Mouse (Mus musculus) gastrocnemius, postnatal 10 days (tissue): ENCODE measurements at regions not wholly inside any gene's neighbourhood (a gene's known extent, or its start where the extent isn't known, plus 50 kb on each side); places are given as distances from the start of the nearest gene placed in this dataset.

ENCODE experiments used
- DNase-seq: peaks from one replicate; pipeline ENCODE4 v3.0.0; 2021; ENCODE audit warnings: mixed read lengths

- DNase-seq: no peak
Measured at GRCm38 (mm10) chr8:25332120-25332607, 508.0 kb upstream of the Adam5 start.

DNA sequence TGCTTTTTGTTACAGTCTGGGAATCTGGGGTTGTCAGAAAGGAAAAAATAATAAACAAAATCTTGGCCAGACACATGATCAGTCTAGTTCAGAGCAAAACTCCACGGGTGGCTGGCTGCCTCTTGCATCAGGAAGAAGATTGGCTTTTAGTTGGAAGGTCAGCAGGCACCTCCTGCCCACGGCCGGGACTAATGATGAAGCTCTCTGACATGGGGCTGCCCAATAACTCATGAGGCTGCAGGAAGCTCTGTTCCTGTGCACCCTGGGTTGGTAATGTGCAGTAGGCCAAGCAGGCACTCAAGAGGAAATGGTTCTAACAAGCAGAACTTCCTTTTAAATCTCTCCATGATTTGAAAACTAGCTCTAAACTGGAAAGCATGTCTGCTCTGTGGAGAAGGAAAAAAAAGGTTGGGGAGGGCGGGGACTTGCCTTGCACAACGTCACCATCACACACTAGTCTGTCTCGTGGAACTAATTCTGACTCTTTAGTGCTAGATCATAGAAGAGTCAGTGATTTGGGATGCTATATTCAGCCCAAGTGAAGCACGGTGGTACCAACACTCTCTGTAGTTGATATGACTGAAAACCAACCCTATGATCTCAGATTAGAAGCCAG is 507.1 kb upstream of the Adam5 start:
- no peak for DNase-seq

DNA sequence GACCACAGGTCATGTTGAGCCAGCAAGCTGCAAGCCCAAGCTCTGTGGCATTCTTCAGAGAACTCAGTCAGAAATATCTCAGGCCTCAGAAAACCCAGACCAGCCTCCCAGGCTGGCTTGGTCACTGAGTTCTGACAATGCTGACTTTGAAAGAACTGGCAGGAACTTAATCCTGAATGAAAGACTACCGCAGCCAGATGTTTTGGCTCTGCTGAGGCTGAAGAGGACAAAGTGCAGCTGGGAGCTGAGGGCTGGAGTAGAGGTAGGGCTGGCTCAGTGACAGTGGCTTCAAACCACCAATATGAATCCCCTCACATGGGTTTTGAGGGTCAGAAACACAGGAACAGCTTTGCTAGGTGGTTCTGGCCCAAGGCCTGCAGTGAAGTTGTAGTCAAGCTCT is 505.6 kb upstream of the Adam5 start:
- no peak for DNase-seq

- DNase-seq: no peak
Measured at GRCm38 (mm10) chr8:25328318-25328717, 504.1 kb upstream of the Adam5 start.

DNA sequence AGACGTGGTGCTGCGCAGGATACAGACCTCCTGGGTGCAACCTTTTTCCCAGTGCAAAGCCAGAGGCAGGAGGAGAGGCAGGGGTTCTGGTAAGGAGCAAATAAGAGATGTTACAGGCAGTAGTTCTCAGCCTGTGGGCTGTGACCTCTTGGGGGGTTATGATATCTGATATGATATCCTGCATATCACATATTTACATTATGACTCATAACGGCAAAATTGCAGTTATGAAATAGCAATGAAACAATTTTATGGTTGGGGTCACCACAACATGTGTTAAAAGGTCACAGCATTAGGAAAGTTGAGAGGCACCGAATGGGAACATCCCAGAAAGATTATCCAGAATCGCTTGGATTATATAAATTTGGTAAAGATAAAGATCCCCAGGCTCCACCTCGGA is 502.8 kb upstream of the Adam5 start:
- no peak for DNase-seq

DNA sequence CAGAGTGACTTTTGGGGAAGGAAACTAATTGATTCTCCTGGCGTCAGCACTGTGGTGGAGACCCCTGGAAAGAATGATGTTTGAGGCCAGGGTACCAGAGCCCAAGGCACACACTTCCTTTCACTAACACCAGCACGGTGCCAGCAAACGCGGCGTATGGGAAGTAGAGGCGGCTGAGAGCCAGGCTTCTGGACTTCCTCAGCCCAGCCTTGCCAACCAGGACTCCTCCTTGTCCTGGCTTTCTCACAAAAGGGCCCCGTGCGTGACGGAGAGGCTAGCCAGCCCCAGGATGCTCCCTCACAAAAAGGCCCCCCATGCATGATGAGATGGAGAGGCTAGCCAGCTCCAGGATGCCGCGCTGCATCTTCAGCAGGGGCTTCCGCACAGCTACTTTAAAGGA is 502.1 kb upstream of the Adam5 start:
- peak; percentile 20 for DNase-seq

- peak; percentile 14 for DNase-seq
Measured at GRCm38 (mm10) chr8:25324731-25325130, 500.6 kb upstream of the Adam5 start.

DNA sequence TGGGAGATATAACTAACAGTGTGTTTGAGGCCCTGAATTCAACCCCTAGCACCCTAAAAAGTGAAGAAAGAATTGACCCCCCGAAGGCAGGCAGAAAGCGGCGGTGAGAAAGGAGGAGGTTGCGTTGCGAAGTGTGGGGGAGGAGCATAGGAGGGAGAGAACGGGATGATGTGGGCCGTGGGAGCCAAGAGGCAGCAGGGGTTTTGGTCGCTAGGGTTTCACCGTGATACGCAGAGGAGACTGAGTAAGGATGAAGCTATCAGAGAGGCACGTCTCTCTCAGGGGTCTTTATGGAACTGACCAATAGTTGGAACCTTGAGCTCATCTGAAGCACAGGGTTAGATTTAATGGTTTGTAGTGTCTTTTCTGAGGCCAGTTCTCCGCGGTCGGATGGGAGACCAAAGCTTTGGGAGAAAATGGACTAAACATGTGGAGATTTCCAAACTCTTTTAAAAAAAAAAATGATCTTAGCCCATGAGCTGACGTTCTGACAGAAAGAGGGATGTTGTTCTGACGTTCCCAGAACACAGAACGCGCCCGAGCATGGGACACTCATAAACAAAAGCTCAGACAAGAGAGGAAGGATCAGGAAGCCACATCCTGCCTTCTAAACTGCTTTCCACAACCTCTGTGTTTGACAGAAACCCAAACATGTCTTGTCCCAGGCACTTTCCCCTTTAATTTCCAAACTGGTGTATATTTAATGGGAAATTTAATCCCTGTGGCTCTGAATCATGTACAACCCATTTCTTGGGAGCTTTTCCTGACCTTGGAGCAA is 499.7 kb upstream of the Adam5 start:
- DNase-seq: no peak

DNA sequence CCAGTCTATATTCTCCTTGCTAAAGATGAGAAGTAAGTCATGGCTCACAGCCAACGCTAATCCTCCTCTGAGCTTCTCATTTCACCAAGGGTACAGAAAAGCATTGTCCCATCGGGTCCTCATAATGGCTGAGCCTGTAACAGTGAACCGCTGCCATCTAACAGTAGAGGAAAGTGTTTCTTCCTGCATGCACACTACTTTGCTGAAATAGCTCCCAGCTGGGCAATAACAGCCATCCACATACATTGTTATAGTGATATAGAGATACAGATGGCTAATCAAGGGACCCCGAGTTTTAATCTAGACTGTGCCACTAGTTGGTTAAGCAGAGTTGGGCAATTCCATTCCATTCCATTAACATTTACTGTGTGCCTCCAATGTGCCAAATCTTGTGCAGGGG is 492.2 kb upstream of the Adam5 start:
- no peak for DNase-seq

- DNase-seq: no peak
Measured at GRCm38 (mm10) chr8:25311811-25312533, 487.8 kb upstream of the Adam5 start.

- no peak for DNase-seq
Measured at GRCm38 (mm10) chr8:25307956-25308355, 483.8 kb upstream of the Adam5 start.

DNA sequence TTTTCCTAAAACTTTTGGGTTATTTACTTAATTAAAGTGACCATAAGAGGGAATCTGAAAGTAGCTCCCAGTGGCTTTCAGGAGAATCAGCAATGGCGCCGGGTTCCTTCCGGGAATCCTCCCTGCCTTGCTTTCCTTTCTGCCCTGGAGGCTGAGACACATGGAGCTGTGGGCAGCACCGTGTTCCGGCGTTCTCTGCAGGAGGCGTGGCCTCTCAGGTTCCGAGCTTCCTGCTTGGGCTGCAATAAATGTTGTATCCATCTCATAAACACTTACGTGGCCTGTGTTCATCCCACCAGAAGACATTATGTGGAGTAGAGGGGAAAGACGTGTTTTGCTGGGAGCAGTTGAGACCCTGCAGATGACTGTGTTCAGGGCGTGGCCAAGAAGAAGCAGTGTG is 483.3 kb upstream of the Adam5 start:
- DNase-seq: peak; percentile 20

DNA sequence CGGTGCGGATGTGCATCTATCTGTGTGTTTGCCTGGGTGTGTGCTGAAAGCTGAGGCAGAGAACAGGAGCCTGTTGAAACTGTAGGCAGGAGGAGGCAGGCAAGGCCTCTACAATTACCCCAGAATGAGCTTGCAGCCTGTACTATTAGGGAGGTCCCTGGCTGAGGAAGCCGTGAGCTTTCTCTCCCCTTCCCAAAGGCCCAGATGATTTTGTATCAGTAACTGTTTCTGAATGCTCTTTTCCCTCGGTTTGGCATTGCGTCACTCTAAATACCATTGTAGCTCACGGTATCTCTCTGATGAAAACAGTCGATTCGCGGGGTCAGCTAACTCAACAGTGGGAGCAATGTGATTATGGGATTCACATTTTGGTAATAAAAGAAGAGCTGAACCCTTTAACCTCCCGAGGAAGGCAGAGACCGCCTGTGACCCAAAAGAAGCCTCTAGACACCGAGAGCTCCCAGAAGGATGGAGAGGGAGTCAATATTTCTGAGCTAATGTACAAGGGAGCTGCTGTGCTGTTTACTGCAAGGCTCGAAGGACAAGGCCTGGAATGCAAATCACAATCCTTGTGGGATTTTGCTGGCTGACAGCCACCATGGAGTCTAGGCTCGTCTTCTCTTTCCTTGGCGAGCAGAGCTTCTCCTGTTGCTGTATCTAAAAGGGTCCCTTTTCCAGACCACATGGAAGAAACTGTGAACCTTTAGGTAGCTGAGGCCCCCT is 482.8 kb upstream of the Adam5 start:
- peak; percentile 63 for DNase-seq
